Mouse (Mus musculus) lung, postnatal 25 days (tissue): ENCODE measurements around the gene Zfp536.
A peak's percentile ranks its signal among the peaks of the same experiment; 100 is the strongest.

Source experiments
- DNase-seq: peaks from one replicate; pipeline ENCODE4 v3.0.0; 2022; ENCODE audit warnings: low spot score

The Zfp536 gene

DNA sequence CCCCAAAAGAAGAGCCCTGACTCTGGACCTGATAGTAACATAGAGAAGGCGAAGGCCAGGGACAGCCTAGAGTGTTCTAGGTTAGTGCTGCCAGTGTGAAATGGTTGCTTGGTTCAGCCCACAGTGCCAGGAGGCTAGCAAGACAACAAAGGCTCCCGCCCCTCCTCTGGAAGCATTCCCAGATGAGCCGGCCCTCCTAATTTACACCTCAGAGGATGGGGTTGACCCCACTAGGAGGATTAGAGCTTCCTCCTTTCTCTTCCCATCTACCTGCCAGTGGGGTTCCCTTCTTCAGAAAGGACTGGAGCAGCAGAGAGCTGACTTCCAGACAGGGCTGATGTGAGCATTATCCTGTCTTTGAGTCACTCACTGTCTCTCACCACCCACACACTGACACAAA is 219.8 kb downstream of the Zfp536 start:
- no peak for DNase-seq

DNA sequence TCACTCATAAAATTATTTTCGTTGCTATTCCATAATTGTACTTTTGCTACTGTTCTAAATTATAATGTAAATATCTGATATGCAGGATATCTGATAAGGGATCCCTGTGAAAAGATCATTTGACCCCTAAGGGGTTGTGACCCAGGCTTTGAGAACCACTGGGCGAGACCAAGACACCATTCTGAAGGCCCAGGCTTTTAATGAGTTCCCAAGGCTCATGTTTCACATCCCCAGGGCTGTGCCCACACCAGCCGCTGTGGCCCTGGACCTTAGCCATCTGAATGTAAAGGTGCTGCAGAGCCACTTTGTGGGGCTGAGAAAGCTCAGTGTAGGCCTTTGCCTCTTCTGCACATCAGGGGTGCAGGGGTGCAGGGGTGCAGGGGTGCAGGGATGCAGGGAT is 221.1 kb downstream of the Zfp536 start:
- no peak for DNase-seq

DNA sequence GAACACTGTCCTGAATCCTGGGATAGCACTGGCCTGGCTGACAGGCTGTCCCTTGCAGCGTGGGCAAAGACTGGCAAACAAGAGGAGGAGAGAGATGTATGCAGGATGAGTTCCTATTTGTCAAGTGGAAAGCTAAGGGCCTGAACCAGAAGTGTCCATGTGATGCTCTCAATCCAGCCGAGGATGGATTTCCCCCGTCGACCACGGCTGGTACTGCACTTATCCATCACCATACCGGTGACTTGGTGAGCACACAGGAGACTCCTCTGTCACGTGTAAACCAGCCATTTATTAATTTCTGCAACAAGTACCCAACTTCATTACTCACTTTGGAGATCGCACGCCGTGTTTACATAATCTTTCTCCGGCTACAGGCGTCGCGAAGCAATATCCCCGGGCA is 224.6 kb downstream of the Zfp536 start:
- DNase-seq: no peak

DNA sequence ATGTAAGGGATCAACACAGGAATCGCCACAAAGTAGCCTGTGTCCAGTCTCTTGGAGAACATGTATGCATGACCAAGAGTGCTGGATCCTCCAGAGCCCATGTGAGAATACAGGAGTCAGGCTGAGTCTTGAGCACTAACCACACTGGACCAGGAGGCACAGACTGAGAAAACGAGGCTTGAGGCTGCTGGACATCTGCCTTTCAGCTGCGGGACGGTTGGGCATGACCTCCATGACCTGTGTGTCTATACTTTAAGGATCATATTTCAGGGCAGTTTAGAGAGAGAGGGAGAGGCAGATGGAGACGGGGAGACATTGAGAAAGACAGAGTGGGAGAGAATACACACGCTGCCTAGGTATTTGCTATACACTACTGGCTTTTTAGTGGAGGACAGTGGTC is 229.4 kb downstream of the Zfp536 start:
- no peak for DNase-seq

DNA sequence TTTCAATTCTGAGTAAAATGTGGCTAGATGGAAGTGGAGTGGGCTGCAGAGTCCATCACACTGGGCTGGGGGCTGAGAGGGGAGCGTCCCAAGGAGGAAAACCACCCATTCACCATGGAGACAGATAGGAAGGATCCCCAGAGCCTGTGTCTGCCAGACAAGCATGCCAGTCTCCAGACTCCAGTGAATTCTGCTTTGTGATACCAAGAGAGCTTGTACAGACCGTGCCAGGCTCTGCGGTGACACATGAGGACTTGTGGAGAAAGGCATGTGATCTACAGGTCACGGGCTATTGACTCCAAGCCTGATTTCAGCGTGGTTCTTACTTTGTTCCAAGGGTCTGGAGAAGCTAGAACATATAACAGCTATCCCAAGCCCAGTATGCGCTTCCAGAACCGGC is 230.5 kb downstream of the Zfp536 start:
- no peak for DNase-seq

DNA sequence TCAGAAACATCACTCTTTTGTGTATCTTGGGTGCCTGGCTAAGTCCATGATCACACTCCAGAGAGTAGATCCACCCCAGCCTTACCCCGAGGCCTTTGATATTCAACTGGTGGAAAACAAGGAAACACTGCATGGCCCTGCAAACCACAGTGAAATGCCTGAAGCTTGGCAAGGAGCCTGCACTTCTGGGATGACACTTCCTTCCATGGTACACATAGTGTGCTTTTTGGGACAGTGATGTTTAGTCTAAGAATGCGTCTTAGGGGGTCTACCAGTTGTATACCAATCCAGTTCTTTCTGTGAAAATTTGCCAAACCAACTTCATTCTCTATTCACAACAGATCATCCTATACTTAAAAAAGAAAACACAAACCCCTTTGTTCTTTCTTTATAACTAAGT is 242.3 kb downstream of the Zfp536 start:
- DNase-seq: no peak

DNA sequence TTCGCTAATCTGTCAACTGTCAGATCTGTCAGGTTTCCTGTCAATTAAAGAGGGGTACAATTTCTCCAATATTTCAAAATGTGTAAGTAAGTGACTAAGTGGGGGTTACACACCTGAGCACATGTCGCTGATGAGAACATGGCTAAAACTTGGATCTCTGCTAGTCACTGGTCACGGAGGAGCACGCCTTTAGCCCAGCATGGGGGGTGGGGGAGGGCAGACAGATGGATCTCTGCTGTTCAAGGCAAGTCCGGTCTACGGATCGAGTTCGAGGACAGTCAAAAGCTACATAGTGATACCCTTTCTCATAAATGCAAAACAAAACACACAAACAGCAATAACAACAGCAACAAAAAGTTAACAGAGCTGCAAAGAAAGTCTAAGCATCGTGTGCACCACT is 245.1 kb downstream of the Zfp536 start:
- no peak for DNase-seq

DNA sequence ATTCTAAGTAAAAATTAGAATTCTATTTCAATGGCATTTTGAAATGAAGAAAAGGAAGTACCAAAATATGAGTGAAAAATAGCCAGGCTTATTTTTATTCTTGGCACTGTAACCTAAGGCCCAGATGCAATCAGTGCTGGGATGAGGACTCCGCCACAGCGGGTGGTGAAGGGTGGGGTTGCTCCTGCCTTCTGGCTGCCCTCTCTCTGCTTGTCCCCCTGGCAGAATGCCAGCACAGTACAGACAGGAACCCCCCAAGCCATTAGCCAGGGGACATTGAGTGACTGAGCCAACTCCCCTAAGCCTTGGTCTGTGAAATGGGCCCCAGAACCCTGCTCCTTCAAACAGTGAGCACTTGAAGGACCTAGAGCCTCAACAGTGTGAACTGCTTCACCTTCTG is 245.6 kb downstream of the Zfp536 start:
- DNase-seq: no peak

DNA sequence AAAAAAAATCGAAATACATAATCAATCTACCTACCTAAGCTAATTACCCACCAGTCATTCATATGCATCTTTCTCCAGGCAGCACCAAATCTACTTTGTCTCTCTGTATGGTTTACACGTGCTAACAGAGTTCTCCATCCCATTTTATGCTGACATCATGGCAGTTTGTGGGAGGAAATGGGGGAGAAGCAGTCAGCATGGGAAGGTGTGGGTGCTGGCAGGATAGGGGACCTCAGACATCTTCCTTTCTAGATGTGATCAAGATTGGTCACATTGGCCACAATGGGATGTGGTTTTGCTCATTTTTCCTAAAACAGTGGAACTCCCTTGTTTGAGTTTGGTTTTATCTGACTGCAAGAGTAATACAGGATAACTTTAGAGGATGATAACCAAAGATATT is 252.0 kb downstream of the Zfp536 start:
- no peak for DNase-seq

DNA sequence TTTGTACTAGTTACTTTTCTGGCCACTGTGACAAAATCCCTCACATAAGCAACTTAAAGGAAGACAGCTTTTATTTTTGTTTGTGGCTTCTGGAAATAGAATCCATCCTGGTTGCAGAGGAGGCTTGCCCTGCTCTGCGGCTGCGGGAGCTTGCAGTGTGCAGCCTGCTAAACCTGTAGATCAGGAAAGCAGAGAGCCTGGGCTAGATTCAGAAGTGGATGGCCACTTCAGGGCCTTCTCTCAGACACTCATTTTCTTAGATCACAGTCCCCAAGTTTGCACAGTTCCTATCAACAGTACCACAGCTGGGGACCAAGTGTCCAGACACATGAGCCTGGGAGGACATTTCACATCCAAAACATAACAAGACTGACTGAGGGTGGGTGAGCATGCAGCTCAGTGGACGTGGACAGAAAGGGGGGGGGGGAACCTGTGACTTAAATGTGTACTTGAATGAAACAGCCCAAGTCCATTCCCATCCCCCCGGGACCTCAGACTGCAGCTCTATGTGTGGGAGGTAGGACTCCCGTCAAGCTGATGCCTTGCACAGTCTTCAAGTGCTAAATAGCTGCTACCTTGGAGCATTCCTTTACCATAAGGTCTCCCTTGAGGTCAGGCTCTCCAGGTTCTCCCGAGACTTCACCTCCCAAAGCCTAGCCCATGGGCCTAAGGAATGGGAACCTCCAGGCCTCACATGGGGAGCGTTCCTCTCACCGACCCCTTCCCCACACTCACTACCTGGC is 262.3 kb downstream of the Zfp536 start:
- no peak for DNase-seq

DNA sequence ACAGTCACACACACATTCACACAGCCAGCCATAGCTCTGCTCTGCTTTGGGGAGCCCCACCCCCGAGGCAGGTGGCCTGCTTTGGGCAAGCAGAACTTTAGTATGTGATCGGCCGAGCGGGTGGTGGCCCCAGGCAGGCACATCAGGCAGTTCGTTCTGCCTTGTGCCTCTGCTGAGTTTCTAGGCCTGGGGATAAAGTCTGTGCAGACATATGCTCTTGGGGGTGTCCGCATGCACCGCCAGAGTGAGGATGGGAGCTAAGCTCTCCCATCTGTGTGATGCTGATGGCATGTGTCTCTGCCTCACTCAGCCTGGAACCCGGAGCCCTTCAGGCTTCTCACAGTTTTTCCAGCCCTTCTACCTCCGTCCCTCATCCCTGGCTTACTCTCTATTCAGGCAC is 263.7 kb downstream of the Zfp536 start:
- DNase-seq: no peak

DNA sequence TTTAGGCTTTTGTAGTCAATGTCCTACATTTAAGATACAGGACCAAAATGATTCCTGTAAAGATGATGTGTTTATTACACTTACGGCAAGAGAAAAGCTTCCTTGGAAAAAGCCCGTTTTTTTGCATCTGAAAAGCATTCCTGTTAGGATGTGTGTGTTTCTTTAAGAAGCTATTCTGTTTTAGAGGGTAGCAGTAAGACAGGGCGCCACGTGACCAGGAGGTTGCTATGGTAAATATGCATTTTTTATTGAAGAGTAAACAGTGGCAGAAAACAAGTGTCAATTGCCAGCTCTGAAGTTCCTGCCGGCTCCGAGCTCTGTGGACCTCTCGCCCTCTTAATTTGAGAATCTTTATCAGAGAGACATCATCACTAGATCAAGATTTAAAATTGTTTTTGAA is 267.9 kb downstream of the Zfp536 start:
- no peak for DNase-seq

DNA sequence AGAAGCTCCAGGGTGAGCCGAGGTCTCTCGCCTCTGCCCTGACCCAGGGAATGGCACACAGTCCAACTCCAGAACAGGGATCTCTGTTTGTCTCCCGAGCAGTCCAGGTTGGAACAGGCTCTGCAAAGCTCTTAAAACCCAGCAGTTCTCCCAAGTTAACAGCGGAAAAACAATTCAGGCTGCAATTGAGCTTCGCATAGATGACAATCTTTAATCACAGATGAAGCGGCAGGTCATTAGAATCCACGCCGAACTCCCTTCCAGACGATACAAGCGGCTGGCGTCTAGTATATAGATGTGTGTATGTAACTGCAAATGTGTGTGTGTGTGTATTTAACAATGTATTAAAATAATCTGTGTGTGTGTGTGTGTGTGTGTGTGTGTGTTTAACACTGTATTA is 268.3 kb downstream of the Zfp536 start:
- DNase-seq: no peak

DNA sequence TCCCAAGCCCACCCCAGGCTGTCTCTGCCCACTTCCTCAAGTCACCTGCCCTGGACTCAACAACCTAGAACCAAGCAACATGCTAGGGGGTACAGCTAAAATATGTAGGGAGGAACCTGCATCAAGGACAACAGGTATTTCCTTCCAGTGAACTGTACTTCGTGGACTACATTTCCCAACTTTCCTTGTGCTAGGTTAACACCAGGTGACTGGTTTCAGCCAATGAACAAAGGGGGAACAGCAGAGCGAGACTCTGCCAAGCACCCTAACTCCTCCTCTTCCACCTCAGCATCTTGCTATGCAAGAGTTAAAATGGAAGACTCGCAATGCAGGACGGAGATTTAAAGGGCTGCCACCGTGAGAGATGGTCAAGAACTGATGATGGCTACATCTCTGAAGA is 274.6 kb downstream of the Zfp536 start:
- DNase-seq: no peak

DNA sequence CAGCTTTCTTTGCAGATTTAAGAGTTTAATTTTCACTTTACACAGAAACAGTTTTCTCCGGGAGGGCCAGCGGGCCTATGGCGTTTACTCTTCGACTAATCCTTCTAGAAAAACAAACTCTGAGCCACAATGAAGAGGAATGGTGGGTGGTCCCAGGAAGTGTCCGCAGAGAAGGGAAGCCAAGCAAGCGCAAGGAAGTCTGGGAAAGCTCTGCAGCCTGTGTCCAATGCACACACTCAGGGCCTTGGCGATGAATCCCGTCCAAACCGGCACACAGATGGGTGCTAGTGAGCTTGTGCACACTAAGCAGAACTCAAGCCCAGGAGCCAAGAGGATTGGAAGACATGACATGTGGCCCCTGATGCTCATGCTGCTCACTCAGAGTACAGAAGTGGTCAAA is 276.9 kb downstream of the Zfp536 start:
- DNase-seq: no peak

DNA sequence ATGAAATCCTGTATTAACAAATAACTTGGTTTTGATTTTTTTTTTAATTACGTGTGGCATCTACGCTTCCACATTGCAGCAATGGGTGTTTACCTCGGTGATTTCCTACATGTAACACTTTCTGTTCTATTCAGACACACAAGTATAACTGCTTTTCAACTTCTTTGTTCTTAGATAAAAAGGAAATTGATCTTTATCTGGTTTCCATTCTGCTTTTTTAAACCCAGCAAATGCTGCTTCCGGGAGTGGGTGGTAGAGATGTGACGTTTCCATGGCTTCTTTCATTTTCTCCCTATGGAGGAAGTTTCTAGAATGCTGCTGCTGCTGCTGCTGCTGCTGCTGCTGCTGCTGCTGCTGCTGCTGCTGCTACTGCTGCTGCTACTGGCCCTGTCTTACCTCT is 283.1 kb downstream of the Zfp536 start:
- peak; percentile 21 for DNase-seq

DNA sequence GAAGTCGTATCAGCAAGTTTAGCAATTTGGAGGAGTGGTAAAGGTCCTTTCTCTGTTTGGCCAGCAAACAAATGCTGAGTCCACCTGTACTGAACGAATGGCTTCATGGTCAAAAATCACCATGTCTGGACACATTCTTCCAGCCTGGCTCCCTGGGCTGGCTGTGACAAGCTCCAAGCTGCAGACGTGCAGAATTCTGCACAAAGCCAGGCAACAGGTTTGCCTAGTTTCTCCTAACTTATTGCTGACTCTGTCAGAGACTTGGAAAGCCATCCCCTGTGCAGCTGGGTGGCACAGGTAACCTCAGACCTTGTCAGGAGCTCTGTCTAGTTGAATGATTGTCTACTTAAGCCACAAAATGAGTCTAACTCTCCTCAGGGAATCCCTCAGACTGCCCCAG is 288.5 kb downstream of the Zfp536 start:
- DNase-seq: no peak

DNA sequence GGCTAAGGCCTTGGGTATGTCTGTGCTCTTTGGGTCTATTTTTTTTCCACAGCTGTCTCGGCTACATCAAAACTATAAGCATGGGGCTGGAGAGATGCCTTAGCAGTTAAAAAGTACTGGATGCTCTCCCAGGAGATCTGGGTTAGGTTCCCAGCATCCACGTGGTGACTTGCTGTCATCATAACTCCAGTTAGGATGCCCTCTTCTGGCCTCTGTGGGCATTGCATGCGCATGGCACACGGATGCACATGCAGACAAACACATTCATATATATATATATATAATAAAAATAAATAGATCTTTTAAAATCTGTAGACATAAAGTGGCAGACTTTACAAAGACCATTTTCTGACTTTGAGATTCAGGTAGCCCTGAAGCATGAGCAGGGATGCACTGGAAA is 290.9 kb downstream of the Zfp536 start:
- DNase-seq: no peak

DNA sequence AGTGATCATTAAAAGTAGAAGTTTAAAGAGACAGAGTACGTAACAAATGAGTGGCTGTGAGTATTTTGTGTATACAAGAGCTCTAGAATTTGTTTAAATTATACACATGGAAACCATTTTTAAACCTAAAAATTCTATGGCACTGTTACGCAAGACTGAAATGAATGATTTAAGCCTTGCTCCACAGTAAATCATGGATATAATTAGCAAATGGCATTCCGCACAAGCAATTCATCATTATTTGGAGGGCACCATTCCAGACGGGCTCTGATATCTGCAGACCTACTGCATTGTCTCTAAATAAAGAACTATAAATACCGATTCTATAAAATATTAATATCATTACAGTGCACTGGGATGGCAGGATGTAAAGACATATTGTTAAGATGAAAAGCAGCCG is 292.3 kb downstream of the Zfp536 start:
- no peak for DNase-seq

DNA sequence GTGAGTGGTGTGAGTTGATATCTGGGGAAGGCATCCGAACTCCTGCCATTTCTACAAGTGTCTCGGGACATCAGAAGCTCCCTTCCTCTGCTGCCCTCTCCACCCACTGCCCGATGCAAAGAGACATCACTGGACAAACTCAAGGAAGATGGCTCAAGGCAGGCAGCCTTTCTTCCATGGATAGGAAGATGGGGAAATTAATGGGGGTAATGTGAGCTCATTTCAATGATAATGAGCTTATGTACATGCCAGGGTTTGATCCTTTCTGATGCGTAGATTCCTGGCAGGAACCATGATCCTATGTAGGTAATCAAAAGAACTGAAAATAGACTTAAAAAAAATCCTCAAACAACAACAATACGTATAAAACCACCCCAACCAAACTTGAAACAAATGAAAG is 296.1 kb downstream of the Zfp536 start:
- DNase-seq: no peak

DNA sequence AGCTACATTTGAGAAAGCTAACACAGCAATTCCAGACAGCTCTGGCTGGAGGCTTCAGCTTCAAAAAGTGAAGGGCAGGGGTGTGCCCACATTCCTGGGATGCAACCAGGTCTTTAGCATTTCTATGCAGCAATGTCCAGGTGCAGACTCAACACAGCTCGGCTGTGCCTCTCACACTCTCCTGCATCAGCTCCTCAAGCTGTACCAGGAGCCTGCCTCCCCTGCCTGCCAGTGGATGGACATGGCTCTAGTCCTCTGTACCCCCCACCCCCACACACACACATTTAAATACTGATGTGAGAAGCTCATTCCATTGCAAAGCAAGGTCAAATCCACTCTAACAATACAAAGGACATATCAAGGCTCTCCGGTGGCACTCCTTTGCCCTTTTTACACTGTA is 298.0 kb downstream of the Zfp536 start:
- no peak for DNase-seq

DNA sequence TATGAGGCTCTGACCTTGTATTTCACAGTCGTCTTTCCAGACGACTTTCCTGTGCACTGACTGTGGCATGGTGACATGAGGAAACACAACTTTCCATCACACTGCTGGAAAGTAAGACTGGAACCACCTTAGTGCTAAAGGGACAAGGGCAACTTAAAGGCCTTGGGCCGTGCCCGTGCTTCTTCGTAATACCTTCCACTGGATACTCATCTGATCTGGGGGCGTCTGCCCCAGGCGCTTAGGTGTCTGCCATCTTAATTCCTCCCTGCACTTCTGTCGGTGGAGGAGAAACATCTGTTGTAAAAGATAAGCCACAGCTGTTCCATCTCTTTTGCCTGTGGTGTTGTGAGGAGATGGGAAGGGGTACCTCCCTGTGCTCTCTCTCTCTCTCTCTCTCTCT is 299.2 kb downstream of the Zfp536 start:
- DNase-seq: no peak

DNA sequence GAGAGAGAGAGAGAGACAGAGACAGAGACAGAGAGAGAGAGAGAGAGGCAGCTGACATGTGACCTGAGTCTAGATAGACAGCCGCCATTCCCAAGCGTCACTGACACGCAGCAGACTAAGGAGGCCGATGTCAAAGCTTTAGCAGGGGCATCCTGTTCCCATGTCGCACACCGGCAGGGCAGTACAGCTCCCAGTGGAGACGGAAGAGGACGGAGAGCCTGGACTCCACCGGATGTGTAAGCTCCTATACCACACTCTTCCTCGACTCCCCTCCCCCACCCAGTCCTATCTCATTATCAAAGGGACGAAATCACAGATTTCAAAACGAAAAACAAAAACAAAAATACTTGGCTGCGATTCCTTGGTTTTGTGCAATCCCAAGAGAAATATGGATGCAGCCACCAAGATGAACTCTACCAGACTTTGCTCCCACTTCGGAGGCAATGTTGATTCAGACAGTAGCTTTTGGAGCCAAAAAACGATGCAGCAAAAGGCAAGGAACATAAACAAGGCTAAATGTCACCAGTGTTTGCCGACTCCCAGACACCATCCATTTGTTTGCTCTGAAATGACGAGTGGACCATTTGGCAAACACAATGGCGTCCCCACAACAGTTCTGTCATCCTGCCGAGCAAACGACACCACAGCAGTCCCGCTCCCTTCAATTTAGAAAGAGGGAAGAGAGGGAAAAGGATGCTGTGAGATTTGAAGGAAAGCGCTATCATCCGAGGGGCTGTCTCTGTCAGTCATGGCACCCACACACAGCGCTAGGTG is 299.9 kb downstream of the Zfp536 start:
- DNase-seq: no peak

DNA sequence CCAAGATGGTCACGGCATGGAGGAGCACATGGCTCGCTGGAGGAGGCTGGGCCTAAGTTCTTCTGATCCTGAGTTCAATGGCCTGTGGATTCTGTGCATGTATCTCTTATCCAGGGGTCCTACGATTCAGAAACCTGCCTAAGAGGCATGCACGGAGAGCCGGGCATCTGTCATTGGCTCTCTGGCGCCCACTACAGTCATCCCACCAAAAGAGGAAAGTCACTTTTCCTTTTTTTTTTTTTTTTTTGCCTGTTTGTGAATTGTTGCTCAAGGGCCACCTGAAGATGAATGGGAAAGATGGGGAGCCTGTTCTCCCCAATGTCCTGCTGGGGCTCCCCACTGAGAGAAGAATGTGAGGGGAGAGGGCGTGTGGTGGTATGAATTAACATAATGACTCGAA is 301.7 kb downstream of the Zfp536 start:
- DNase-seq: no peak
